Mouse (Mus musculus) spleen, postnatal 36 days (tissue): ENCODE results near the gene Ptn.

ENCODE experiments used
- DNase-seq, 2 experiments: peaks; one replicate each; pipeline ENCODE4 v3.0.0; 2022; ENCODE audit warnings: low spot score in 2 of 2, mixed read lengths in 1 of 2

The Ptn gene

DNA sequence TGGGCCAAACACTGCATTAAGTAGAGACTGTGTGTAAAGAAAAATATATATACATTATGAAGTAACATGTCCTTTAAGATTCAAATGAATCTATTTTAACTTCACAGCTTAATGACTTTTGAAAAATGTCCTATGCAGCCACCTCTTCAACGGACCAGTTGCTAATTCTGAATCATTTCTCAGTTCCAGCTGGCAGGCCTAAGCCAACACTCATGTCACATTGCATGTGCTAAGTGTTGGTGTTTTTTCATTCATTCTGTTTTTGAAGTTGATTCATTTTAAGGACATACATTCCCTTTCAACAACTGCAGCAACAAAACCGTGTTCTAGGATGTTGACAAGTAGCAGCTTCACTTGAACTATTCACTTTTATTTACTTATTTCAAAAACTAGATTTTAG lies 6.0 kb upstream of the Ptn start:
- DNase-seq: no peak

DNA sequence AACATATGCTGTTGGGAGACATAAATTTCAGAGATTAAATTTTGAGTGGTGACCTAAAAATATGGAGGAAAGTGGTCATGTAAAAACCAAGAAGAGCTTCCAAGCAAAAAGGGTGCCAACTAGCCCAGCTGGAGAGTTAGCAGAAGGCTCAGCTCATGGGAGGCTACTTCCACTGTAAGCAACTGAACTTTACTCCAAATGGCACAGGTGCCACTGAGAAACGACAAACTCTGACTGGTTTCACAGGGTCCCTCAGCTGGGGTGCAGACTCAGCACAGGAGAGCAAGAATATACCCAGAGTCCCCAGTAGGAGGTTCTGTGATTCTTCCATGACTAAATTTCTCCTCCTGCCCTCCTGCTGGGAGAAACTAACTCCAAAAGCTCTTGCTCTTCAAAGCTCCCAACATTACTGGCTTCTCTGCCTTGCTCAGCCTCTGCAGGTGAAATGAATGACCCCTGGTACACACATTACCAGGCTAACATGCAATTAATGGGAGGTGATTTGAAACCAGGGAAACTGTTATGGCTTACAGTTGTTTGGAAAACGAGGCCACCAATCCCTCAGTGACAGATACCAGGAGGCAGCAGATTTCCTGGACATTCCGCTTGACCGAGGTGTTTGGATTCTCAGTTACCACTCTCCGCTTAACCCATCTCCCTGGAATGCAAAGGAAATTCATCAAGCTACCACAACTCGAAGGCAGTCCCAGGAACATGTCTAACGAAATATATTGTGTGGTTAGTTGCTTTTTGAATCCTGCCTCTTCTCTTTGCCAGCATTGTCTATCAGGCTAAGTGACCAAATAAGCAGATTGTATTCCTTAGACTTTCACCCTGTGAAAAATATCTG lies 2.9 kb upstream of the Ptn start:
- DNase-seq: no peak

GRCm38 (mm10) chr6:36810448-36810847 lies 428 bp upstream of the Ptn start:
- DNase-seq: no peak

GRCm38 (mm10) chr6:36809311-36809726 lies 701 bp downstream of the Ptn start:
- DNase-seq: no peak

GRCm38 (mm10) chr6:36808306-36809058 lies 1.5 kb downstream of the Ptn start:
- DNase-seq: no peak

- no peak for DNase-seq
Measured at GRCm38 (mm10) chr6:36806906-36807305, 3.1 kb downstream of the Ptn start.

GRCm38 (mm10) chr6:36800309-36800946 lies 9.6 kb downstream of the Ptn start:
- no peak for DNase-seq

DNA sequence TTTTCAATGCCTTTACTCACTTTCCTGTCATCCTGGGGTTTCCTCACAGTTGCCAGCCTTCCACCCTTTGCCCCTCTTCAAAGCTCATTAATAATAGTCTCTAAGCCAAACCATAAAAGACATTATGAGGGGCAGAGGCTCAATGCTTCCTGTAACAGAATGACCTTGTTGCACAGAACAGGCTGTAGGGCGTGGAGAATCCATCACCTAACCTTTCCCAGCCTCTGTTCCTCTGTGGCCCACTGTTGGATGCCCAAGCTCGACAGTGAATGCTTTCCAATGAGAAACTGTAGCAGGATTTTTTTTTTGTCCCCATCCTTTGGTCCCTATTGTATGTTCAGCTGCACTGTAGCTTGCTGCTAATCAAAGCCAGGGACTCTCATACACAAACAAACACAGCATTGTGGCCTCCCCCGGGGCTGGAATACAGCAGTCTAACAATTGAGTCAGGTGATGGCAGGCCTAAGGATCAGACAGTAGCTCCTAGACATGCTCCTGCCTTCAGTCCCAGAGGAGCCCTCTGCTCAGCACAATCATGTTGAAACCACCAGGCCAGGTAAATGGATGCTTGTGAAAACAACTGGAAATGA lies 12.9 kb downstream of the Ptn start:
- no peak for DNase-seq

DNA sequence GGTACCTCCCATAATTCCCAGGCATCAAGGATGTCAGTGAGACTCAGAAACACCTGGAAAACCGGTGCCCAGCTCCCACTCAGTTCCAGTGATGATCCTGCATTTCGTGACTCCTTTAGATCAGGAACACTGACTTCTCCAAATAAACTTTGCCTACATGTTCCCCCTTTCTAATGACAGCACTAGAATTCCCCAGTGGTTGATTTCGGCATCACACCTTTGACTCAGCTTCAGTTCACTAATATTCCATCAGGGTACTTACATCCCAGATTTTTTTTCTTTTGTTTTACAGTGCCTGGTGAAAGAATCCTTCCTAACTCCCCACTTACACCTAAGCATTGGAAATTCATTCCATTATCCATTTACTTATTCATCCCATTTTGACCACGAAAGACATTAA lies 15.5 kb downstream of the Ptn start:
- no peak for DNase-seq

DNA sequence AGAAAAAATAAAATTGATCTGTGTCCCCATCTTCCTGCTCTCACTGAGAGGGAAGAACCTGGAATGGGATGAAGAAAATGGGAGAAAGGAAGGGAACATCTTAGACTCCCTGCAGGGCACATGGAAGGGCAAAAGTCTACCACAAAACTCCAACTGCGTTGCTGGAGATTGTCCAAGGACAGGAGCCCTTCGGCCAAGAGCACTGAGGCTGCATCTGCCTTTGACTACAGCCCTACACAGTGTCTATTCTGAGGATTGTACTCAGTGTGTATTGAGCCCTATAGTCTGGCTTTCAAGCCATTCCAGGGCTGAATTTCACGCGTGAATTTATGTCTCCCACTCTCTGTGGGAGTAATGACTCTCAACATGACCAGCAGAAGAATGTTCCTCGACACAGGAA lies 16.2 kb downstream of the Ptn start:
- DNase-seq: no peak

GRCm38 (mm10) chr6:36789261-36789660 lies 20.8 kb downstream of the Ptn start:
- no peak for DNase-seq

GRCm38 (mm10) chr6:36788576-36789191 lies 21.3 kb downstream of the Ptn start:
- DNase-seq: no peak

GRCm38 (mm10) chr6:36784682-36785208 lies 25.3 kb downstream of the Ptn start:
- DNase-seq: no peak

DNA sequence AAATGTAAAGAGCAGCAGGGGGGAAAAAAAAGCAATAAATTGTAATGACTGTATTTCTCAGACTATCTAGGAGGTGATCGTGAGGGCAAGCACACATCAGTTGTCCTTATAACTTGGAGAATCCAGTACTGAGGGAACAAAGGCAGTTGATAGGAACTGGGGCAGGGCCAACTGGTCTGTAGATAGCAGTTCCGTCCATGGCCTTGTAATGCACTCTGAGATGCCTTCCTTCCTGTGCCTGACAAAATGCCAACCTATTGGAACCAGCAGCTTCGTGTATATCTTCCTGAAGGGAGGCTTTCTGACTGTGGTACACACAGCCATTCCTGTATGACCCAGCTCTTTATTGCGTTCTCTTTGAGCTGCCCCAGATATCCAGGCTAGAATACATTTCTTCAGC lies 27.5 kb downstream of the Ptn start:
- DNase-seq: no peak

DNA sequence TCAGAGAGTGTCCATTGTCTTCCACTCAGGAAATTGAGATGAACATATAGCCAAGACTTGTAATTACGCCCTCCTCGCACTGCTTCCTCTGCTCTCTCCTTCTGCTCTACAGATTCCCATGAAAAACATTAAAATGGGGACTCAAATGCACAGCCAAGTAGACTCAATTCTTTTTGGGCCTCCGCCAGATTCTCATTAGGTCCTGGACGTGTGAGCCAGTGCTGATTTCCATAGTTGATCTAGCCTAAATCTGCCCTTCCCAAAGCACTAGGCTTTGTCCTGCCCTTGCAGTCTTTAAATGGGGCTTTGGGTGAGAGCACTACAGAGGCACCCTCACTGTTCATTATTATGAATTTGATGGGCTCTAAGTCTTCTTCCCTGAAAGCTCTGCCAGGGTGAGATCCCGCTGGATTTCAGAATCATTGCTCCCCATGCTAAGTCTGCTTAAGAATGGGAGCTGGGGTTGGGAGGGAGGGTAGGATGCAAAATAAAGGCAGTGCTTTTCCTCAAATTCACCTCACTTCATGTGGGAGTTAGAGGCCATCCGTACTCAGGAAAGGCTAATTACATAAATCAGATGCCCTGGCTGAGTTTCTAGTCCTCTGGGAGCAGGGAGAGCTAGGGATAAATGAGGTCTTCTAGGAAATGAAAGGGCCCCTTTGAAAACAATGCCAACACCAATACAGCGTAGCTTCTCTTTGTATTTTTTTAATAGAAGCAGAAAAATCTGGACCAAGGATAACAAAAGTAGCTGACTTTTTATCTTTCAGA lies 32.3 kb downstream of the Ptn start:
- DNase-seq: no peak

DNA sequence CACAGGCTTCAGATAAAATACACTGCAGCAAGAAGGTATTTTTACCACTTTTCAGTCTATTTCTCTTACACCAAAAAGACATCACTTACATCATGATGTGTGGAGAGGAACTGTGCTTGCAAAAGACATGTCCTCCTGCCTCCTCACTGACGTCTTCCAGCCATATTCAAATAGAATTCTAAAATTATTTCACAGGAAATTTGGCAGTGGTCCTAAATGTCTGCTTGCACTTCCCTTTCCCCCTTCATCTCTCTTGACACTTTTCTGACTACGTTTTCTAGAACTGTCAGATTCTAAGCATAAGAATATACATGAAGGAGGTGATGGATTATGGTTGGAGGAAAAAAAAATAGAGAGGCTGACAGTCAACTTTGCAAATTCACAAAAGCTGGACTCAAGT lies 33.0 kb downstream of the Ptn start:
- no peak for DNase-seq

DNA sequence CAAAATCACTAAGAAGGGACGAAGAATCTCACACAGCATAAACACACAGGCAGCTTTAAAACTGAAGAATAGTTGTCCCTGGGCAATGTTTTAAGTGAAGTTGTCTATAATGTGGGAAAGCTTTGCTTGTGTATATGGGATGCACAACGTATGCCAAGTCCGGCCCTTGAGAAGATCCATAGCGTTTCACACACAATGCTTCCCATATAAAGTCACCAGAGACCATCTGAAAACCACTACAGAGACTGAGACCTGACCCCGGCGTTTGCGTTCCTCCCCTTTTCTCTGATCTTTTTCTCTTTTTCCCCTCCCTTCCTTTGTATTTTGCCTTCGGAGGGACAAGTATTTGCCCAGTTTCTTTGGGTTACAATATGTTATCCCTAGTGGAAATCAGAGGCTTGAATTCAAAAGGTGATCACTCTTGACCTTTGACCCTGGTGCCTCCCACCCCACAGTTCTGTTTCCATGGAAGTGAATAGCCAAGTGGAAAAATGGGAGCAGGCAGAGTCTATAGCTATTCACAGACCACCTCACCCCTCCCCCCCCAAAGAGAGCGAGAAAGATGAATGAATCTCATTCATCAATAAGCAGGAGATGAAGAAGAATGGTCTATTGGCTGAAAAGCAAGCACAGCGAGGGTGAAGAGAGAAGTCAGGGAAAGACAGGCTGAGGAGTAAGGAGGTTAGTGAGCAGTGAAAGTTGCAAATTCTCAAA lies 34.2 kb downstream of the Ptn start:
- DNase-seq: no peak

GRCm38 (mm10) chr6:36772541-36772940 lies 37.5 kb downstream of the Ptn start:
- no peak for DNase-seq

DNA sequence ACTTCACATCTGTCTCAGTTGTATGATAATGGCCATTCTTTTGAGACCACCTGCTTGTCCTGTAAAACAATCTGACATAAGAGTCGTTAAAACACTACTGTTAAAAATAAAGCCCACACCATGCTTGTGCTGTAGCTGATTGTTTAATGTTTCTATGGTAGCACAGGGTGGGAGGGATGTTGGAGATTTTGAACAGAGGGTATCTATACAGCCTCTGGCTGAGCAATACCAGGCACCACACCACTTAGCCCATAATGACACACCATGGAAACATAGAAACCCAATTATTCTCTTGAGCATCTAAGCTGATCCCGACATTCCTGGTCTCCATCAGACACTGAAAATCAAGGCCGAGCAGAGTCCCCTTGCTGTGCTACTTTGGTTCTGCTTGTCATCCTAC lies 41.0 kb downstream of the Ptn start:
- DNase-seq: no peak

DNA sequence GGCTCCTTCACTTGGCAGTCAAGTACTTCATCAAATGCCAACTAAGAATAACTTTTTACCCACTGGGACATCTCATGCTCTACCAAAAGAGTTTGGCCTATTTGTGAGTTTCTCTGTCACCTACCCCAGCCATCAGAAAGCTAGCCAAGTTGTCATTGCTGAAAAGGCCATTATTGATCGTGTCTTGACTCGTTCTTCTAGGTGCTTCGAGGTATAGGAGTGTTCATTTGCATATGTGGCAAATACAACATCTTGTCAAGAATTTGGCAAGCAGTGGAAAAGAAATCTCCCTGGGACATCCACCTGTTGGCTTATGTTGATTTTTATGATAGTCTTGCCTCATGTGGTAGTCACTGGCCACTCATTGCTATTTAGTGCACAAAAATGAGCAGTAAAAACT lies 43.1 kb downstream of the Ptn start:
- DNase-seq: no peak
